In the genomic region with DNA sequence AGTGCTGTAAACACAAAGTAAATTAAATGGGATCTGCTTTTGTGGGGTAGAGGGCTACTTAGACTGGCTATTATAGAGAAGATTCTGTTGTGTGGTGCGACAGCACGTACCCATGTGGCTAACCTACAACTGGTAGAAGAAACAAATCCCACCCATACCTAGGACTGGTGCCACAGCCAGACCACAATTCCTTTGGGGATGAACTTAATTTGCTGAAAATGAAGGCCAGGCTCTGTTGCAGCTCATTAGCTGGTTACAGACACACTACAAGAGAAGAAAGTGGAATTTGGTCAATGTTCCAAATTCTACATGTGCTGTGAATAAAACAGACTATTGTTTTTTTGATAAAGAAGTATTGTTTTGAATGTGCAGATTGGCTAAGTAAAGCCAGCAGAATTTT, we compare ENCODE assay signal across 22 mouse cellular contexts. TPM values are rescaled to one million over a fixed set of nuclear protein-coding genes. Genes with fewer than 3 reads are reported as not detected.
DNase-seq lines count a peak whose midpoint lies in the region; ATAC-seq lines count a peak whose summit lies in the region.
"Had no signal": no experiment of that assay in that cellular context is flagged by ENCODE, and none has a peak within 500 bp of the region (broad histone marks: within the 10 kb centered on the region; RNA-seq: fewer than 3 reads in every experiment).

No protein-coding gene starts in this region.

- ATAC-seq in kidney, embryonic 15.5 days (replicated peaks; ENCODE audit: low FRiP score) = no peak
- no peak for ATAC-seq in forebrain, embryonic 14.5 days
- ATAC-seq: forebrain, embryonic 16.5 days; inflammation-experienced regulatory T-cells, adult 6 months had no signal

- H3K36me3 ChIP-seq in kidney, embryonic 15.5 days = no peaks in the 10 kb centered on the region
- no peaks in the 10 kb centered on the region for H3K36me3 ChIP-seq in forebrain, embryonic 14.5 days (ENCODE audit: control insufficient read depth, insufficient read depth, low read length)
- H3K36me3 ChIP-seq: hindbrain, embryonic 12.5 days; neural tube, embryonic 13.5 days had no signal

- no peaks in the 10 kb centered on the region for H3K27me3 ChIP-seq in kidney, embryonic 15.5 days
- H3K27me3 ChIP-seq in forebrain, embryonic 14.5 days (replicated peaks; ENCODE audit: control insufficient read depth, insufficient read depth, low read length) = no peaks in the 10 kb centered on the region
- H3K27me3 ChIP-seq: hindbrain, embryonic 12.5 days; megakaryocyte, embryonic 14.5 days; neural tube, embryonic 13.5 days had no signal

- H3K9ac ChIP-seq in kidney, embryonic 15.5 days = no peak overlapping the region
- no peak overlapping the region for H3K9ac ChIP-seq in forebrain, embryonic 14.5 days (ENCODE audit: low read length)
- H3K9ac ChIP-seq: hindbrain, embryonic 12.5 days; neural tube, embryonic 13.5 days had no signal

- H3K27ac ChIP-seq in kidney, embryonic 15.5 days = 0 out of 2 replicates have a peak overlapping the region, but pooled peaks have one; percentile 9
- no peak overlapping the region for H3K27ac ChIP-seq in forebrain, embryonic 14.5 days (ENCODE audit: low read depth, low read length)
- H3K27ac ChIP-seq: hindbrain, embryonic 12.5 days; neural tube, embryonic 13.5 days had no signal

- H3K4me2 ChIP-seq in kidney, embryonic 15.5 days = no peak overlapping the region
- H3K4me2 ChIP-seq in forebrain, embryonic 14.5 days (ENCODE audit: low read length) = no peak overlapping the region
- H3K4me2 ChIP-seq: hindbrain, embryonic 12.5 days; liver, embryonic 11.5 days; neural tube, embryonic 13.5 days had no signal

- H3K9me3 ChIP-seq in kidney, embryonic 15.5 days (replicated peaks) = no peaks in the 10 kb centered on the region
- H3K9me3 ChIP-seq in forebrain, embryonic 14.5 days (replicated peaks; ENCODE audit: control insufficient read depth, low read length) = no peaks in the 10 kb centered on the region
- H3K9me3 ChIP-seq: hindbrain, embryonic 12.5 days; neural tube, embryonic 13.5 days had no signal

- no peak for DNase-seq in kidney, adult 9 months
- peak; percentile 85 for DNase-seq in Muller cell, postnatal 12 days (ENCODE audit: inconsistent ontology term)
- peak; percentile 11 for DNase-seq in brain, adult 2 months (ENCODE audit: low read depth, low spot score)
- DNase-seq in forelimb bud, embryonic 11.5 days (ENCODE audit: low read depth, low spot score) = peak; percentile 26
- DNase-seq in adrenal gland, postnatal 36 days = no peak
- DNase-seq in forebrain, embryonic 14.5 days (ENCODE audit: low spot score) = no peak
- DNase-seq in right cerebral cortex, postnatal 14 days = no peak
- DNase-seq: adrenal gland, adult 2 months; cerebellum, adult 11 months; cerebellum, postnatal 10 days; kidney, adult 2 months; kidney, postnatal 4 days; midbrain, embryonic 14.5 days; thymus, adult 18-20 months had no signal

- H3K4me3 ChIP-seq in kidney, embryonic 15.5 days (replicated peaks) = no peak overlapping the region
- H3K4me3 ChIP-seq in forebrain, embryonic 14.5 days (ENCODE audit: low read depth, low read length) = no peak overlapping the region
- H3K4me3 ChIP-seq: erythroblast, embryonic 14.5 days; hindbrain, embryonic 12.5 days; megakaryocyte, embryonic 14.5 days; neural tube, embryonic 13.5 days had no signal

- 94% methylated on average over 2 of the region's 2 CpGs for WGBS in kidney, embryonic 15.5 days
- 78% methylated on average over 2 of the region's 2 CpGs for WGBS in forebrain, embryonic 14.5 days

- peaks cover 4% of the 10 kb centered on the region; the same call in 1 of the 2 replicates for H3K4me1 ChIP-seq in kidney, embryonic 15.5 days
- no peaks in the 10 kb centered on the region for H3K4me1 ChIP-seq in forebrain, embryonic 14.5 days (ENCODE audit: control insufficient read depth, insufficient read depth, low read length)
- H3K4me1 ChIP-seq: hindbrain, embryonic 12.5 days; neural tube, embryonic 13.5 days had no signal

RNA-seq across cellular contexts. Expression of a gene that starts 42.3 kb away (rescaled TPM):
- polyA plus RNA-seq in kidney, embryonic 15.5 days (2015; fragmentation: Nextera tagmentation; extraction: Ambion mirVana) = 53.6 and 60.4 TPM in 2 replicates
- 10 to 100 TPM; 47.2 to 53.0 TPM for total RNA-seq in adrenal gland, postnatal 36 days (2021)
- polyA plus RNA-seq in forebrain, embryonic 14.5 days (2014; fragmentation: Nextera tagmentation; extraction: Ambion mirVana) = 99.4 and 180 TPM in 2 replicates

Comparison
In these comparisons a context has a peak if more than half of its experiments do, and no peak if none do; other contexts are left out.
1. DNase-seq: peak in Muller cell, postnatal 12 days (single experiment), brain, adult 2 months (single experiment) and forelimb bud, embryonic 11.5 days (single experiment); none in kidney, adult 9 months (single experiment), adrenal gland, postnatal 36 days (0 of 2), forebrain, embryonic 14.5 days (single experiment) and right cerebral cortex, postnatal 14 days (single experiment).